Mouse (Mus musculus): ENCODE results near the gene Vangl2. TPM values are rescaled to one million over a fixed set of nuclear protein-coding genes. Genes with fewer than 3 reads are reported as not detected.
"Not testable (repeated sequence)": the region's sequence is repeated elsewhere in the genome, so short reads cannot be mapped to it uniquely, and the experiment has no call there.

Vangl2 gene
- polyA plus RNA-seq, 1 experiment from 2014 or later = 39.9 TPM

DNA sequence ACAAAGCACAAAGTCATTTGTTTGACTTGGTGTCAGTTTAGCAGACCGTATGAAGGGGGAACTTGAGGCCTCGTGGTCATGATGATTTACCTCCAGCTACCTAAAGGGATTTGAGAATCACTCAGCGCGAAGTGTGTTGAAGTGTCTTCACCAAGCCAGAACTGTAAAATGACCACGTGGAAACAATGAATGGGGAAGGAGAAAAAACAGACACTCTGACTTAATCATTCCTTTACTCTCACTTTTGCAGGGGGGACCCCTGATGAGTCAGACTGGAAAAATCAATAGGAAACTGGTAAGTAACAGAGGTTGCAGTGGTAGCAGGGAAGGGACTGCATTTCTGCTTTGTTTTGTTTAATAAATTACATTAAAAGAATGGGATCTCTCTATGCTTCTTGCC, 46.1 kb downstream of the Vangl2 start:
- no peaks in the 10 kb centered on the region for H3K4me1 ChIP-seq (ENCODE audit: control insufficient read depth, insufficient read depth, low read depth, low read length)
- no peaks in the 10 kb centered on the region for H3K27me3 ChIP-seq (replicated peaks; ENCODE audit: control insufficient read depth, insufficient read depth, low read length)
- no peak for ATAC-seq
- no peak overlapping the region for H3K4me2 ChIP-seq (ENCODE audit: low read length)
- no peak overlapping the region for H3K9ac ChIP-seq (ENCODE audit: low read depth, low read length)
- no peak overlapping the region for H3K27ac ChIP-seq (ENCODE audit: low read depth, low read length)
- H3K9me3 ChIP-seq (ENCODE audit: control insufficient read depth, low read length) = no peaks in the 10 kb centered on the region
- no peaks in the 10 kb centered on the region for H3K36me3 ChIP-seq (ENCODE audit: control insufficient read depth, insufficient read depth, low read length)
- H3K4me3 ChIP-seq (ENCODE audit: low read length) = no peak overlapping the region
- WGBS = 66% methylated on average over 5 of the region's 5 CpGs

GRCm38 (mm10) chr1:171979969-171980730, 48.1 kb downstream of the Vangl2 start:
- Histone ChIP-seq H3K27ac (ENCODE audit: low read depth, low read length) (no peak overlapping the region), H3K4me2 (ENCODE audit: low read length) (no peak overlapping the region), H3K4me1 (ENCODE audit: control insufficient read depth, insufficient read depth, low read depth, low read length) (no peaks in the 10 kb centered on the region), H3K9ac (ENCODE audit: low read depth, low read length) (no peak overlapping the region), H3K9me3 (ENCODE audit: control insufficient read depth, low read length) (no peaks in the 10 kb centered on the region), H3K36me3 (ENCODE audit: control insufficient read depth, insufficient read depth, low read length) (no peaks in the 10 kb centered on the region), H3K4me3 (ENCODE audit: low read length) (no peak overlapping the region), H3K27me3 (replicated peaks; ENCODE audit: control insufficient read depth, insufficient read depth, low read length) (no peaks in the 10 kb centered on the region)
- 69% methylated on average over 13 of the region's 13 CpGs for WGBS
- peak; percentile 70; the same call in 1 of the 2 replicates for ATAC-seq

- WGBS = 96% methylated on average over 2 of the region's 2 CpGs
- H3K27me3 ChIP-seq (replicated peaks; ENCODE audit: control insufficient read depth, insufficient read depth, low read length) = no peaks in the 10 kb centered on the region
- no peaks in the 10 kb centered on the region for H3K36me3 ChIP-seq (ENCODE audit: control insufficient read depth, insufficient read depth, low read length)
- no peak overlapping the region for H3K4me3 ChIP-seq (ENCODE audit: low read length)
- H3K4me2 ChIP-seq (ENCODE audit: low read length) = no peak overlapping the region
- no peaks in the 10 kb centered on the region for H3K4me1 ChIP-seq (ENCODE audit: control insufficient read depth, insufficient read depth, low read depth, low read length)
- no peak overlapping the region for H3K27ac ChIP-seq (ENCODE audit: low read depth, low read length)
- no peaks in the 10 kb centered on the region for H3K9me3 ChIP-seq (ENCODE audit: control insufficient read depth, low read length)
- H3K9ac ChIP-seq (ENCODE audit: low read depth, low read length) = no peak overlapping the region
- no peak for ATAC-seq
Observed at GRCm38 (mm10) chr1:171977891-171978290, 50.4 kb downstream of the Vangl2 start.

GRCm38 (mm10) chr1:171976826-171977539, 51.3 kb downstream of the Vangl2 start:
- Histone ChIP-seq H3K9me3 (ENCODE audit: control insufficient read depth, low read length) (no peaks in the 10 kb centered on the region), H3K4me2 (ENCODE audit: low read length) (no peak overlapping the region), H3K36me3 (ENCODE audit: control insufficient read depth, insufficient read depth, low read length) (no peaks in the 10 kb centered on the region), H3K27me3 (replicated peaks; ENCODE audit: control insufficient read depth, insufficient read depth, low read length) (no peaks in the 10 kb centered on the region), H3K27ac (ENCODE audit: low read depth, low read length) (no peak overlapping the region), H3K4me3 (ENCODE audit: low read length) (no peak overlapping the region), H3K9ac (ENCODE audit: low read depth, low read length) (no peak overlapping the region), H3K4me1 (ENCODE audit: control insufficient read depth, insufficient read depth, low read depth, low read length) (no peaks in the 10 kb centered on the region)
- no peak for ATAC-seq
- 93% methylated on average over 14 of the region's 14 CpGs for WGBS

GRCm38 (mm10) chr1:171975831-171976230, 52.4 kb downstream of the Vangl2 start:
- H3K4me3 ChIP-seq (ENCODE audit: low read length) = no peak overlapping the region
- WGBS = 78% methylated on average over 4 of the region's 4 CpGs
- H3K36me3 ChIP-seq (ENCODE audit: control insufficient read depth, insufficient read depth, low read length) = no peaks in the 10 kb centered on the region
- H3K27me3 ChIP-seq (replicated peaks; ENCODE audit: control insufficient read depth, insufficient read depth, low read length) = no peaks in the 10 kb centered on the region
- H3K4me2 ChIP-seq (ENCODE audit: low read length) = no peak overlapping the region
- H3K9ac ChIP-seq (ENCODE audit: low read depth, low read length) = no peak overlapping the region
- no peaks in the 10 kb centered on the region for H3K4me1 ChIP-seq (ENCODE audit: control insufficient read depth, insufficient read depth, low read depth, low read length)
- H3K27ac ChIP-seq (ENCODE audit: low read depth, low read length) = no peak overlapping the region
- ATAC-seq = no peak
- H3K9me3 ChIP-seq (ENCODE audit: control insufficient read depth, low read length) = no peaks in the 10 kb centered on the region

GRCm38 (mm10) chr1:171975377-171975776, 52.9 kb downstream of the Vangl2 start:
- Histone ChIP-seq H3K36me3 (ENCODE audit: control insufficient read depth, insufficient read depth, low read length) (no peaks in the 10 kb centered on the region), H3K9me3 (ENCODE audit: control insufficient read depth, low read length) (no peaks in the 10 kb centered on the region), H3K4me2 (ENCODE audit: low read length) (no peak overlapping the region), H3K4me1 (ENCODE audit: control insufficient read depth, insufficient read depth, low read depth, low read length) (0 out of 2 replicates have a peak, but pooled peaks cover 2% of the 10 kb centered on the region), H3K27ac (ENCODE audit: low read depth, low read length) (no peak overlapping the region), H3K9ac (ENCODE audit: low read depth, low read length) (no peak overlapping the region), H3K4me3 (ENCODE audit: low read length) (no peak overlapping the region), H3K27me3 (replicated peaks; ENCODE audit: control insufficient read depth, insufficient read depth, low read length) (no peaks in the 10 kb centered on the region)
- no peak for ATAC-seq
- 91% methylated on average over 9 of the region's 9 CpGs for WGBS

DNA sequence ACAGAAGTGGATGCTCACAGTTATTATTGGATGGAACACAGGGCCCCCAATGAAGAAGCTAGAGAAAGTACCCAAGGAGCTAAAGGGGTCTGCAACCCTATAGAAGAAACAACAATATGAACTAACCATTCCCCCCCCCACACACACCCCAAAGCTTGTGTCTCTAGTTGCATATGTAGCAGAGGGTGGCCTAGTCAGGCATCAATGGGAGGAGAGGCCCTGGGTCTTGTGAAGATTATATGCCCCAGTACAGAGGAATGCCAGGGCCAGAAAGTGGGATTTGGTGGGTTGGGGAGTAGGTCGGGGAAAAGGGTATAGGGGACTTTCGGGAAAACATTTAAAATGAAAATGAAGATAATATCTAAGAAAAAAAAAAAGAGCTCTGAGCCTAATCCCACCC, 53.9 kb downstream of the Vangl2 start:
- not testable (repeated sequence) for H3K4me3 ChIP-seq (ENCODE audit: low read length); H3K9ac ChIP-seq (ENCODE audit: low read depth, low read length); H3K27me3 ChIP-seq (replicated peaks; ENCODE audit: control insufficient read depth, insufficient read depth, low read length); ATAC-seq; H3K36me3 ChIP-seq (ENCODE audit: control insufficient read depth, insufficient read depth, low read length); H3K4me1 ChIP-seq (ENCODE audit: control insufficient read depth, insufficient read depth, low read depth, low read length); H3K4me2 ChIP-seq (ENCODE audit: low read length); H3K27ac ChIP-seq (ENCODE audit: low read depth, low read length); H3K9me3 ChIP-seq (ENCODE audit: control insufficient read depth, low read length)
- 100% methylated on average over 2 of the region's 2 CpGs for WGBS

DNA sequence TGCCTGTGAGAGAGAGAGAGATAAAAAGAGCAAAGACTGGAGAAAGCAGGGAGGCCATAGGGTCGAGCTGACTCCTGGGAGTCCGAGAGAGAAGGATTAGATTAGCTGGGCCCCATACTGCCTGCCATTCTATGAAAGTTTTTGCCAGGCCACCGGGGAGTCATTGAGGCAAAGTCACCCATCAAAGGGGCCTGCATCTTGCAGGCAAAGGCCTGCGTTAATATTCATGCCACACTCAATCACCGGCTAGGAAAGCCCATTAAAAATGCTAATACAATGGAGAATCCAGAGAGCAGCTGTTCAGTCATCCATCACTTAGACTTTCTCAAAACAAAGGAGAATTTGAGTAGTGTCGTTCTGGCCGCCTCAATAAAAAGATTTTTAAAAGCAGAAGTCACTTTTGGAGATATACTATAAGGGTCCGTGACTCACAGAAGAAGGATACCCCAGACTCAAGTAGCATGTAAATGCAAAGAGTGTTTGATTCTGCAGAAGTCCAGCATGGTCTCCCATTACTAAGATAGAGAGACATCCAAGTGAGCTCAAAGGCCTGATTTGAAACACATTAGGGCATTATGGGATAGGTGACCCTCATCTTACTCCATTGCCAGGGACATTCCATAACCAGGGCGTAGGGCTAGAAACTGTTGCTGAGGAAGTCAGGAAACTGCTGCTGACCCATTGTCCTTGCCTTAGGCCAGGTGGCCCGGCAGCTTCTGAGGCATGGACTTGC, 57.2 kb downstream of the Vangl2 start:
- WGBS = 23% methylated on average over 10 of the region's 10 CpGs
- no peaks in the 10 kb centered on the region for H3K9me3 ChIP-seq (ENCODE audit: control insufficient read depth, low read length)
- no peaks in the 10 kb centered on the region for H3K36me3 ChIP-seq (ENCODE audit: control insufficient read depth, insufficient read depth, low read length)
- H3K4me3 ChIP-seq (ENCODE audit: low read length) = no peak overlapping the region
- no peak overlapping the region for H3K9ac ChIP-seq (ENCODE audit: low read depth, low read length)
- peak; percentile 37; the same call in 1 of the 2 replicates for ATAC-seq
- 0 out of 2 replicates have a peak, but pooled peaks cover 2% of the 10 kb centered on the region for H3K4me1 ChIP-seq (ENCODE audit: control insufficient read depth, insufficient read depth, low read depth, low read length)
- no peaks in the 10 kb centered on the region for H3K27me3 ChIP-seq (replicated peaks; ENCODE audit: control insufficient read depth, insufficient read depth, low read length)
- H3K27ac ChIP-seq (ENCODE audit: low read depth, low read length) = no peak overlapping the region
- no peak overlapping the region for H3K4me2 ChIP-seq (ENCODE audit: low read length)

GRCm38 (mm10) chr1:171969221-171969620, 59.0 kb downstream of the Vangl2 start:
- 91% methylated on average over 6 of the region's 6 CpGs for WGBS
- Histone ChIP-seq H3K27me3 (replicated peaks; ENCODE audit: control insufficient read depth, insufficient read depth, low read length) (no peaks in the 10 kb centered on the region), H3K27ac (ENCODE audit: low read depth, low read length) (no peak overlapping the region), H3K36me3 (ENCODE audit: control insufficient read depth, insufficient read depth, low read length) (no peaks in the 10 kb centered on the region), H3K9me3 (ENCODE audit: control insufficient read depth, low read length) (no peaks in the 10 kb centered on the region), H3K4me1 (ENCODE audit: control insufficient read depth, insufficient read depth, low read depth, low read length) (0 out of 2 replicates have a peak, but pooled peaks cover 2% of the 10 kb centered on the region), H3K9ac (ENCODE audit: low read depth, low read length) (no peak overlapping the region), H3K4me2 (ENCODE audit: low read length) (no peak overlapping the region), H3K4me3 (ENCODE audit: low read length) (no peak overlapping the region)
- no peak for ATAC-seq
